Mouse (Mus musculus) stomach, postnatal 0 days (tissue): Measurements from ENCODE around the gene Cldn6. TPM values are rescaled to one million over a fixed set of nuclear protein-coding genes. Genes with fewer than 3 reads are reported as not detected.
A peak's percentile ranks its signal among the peaks of the same experiment; 100 is the strongest.

ENCODE experiments used
- ATAC-seq: fragments of 200-750 bp; cut with Nextera tagmentation; 2 replicates; pipeline ENCODE4 v1.8.0; 2017; ENCODE audit not compliant: low FRiP score, low TSS enrichment
- DNase-seq: peaks from one replicate; pipeline ENCODE4 v3.0.0-alpha.2; 2016; ENCODE audit warnings: low spot score
- H3K27ac ChIP-seq: fragments of 300-500 bp; sonication (generic); replicated peaks from 2 replicates; pipeline ENCODE4 v1.5.1; 2014; ENCODE audit warnings: mild to moderate bottlenecking, control low read depth
- H3K27me3 ChIP-seq: fragments of 300-500 bp; sonication (generic); 2 replicates; pipeline ENCODE4 v1.6.1; 2014; ENCODE audit warnings: low read length; ENCODE audit not compliant: control insufficient read depth, insufficient read depth
- H3K36me3 ChIP-seq: fragments of 300-500 bp; sonication (generic); 2 replicates; pipeline ENCODE4 v1.6.1; 2014; ENCODE audit warnings: low read length, mixed read lengths; ENCODE audit not compliant: control insufficient read depth, insufficient read depth
- H3K4me1 ChIP-seq: fragments of 300-500 bp; sonication (generic); replicated peaks from 2 replicates; pipeline ENCODE4 v1.6.1; 2014; ENCODE audit warnings: antibody characterized with exemption; ENCODE audit not compliant: control insufficient read depth, insufficient read depth
- H3K4me2 ChIP-seq: fragments of 300-500 bp; sonication (generic); replicated peaks from 2 replicates; pipeline ENCODE4 v1.6.1; 2014; ENCODE audit warnings: low read depth, mild to moderate bottlenecking, control low read depth, moderate library complexity
- H3K4me3 ChIP-seq: fragments of 300-500 bp; sonication (generic); 2 replicates; pipeline ENCODE4 v1.5.1; 2014; ENCODE audit warnings: low read depth, low read length, control low read depth
- H3K9ac ChIP-seq: fragments of 300-500 bp; sonication (generic); 2 replicates; pipeline ENCODE4 v1.6.1; 2014; ENCODE audit warnings: mild to moderate bottlenecking, low read length, control low read depth, mixed read lengths
- H3K9me3 ChIP-seq: fragments of 300-500 bp; sonication (generic); 2 replicates; pipeline ENCODE4 v1.6.1; 2016; ENCODE audit warnings: low read length; ENCODE audit not compliant: control insufficient read depth
- CTCF ChIP-seq: IDR thresholded peaks from 2 replicates; pipeline ENCODE4 v1.5.1; 2016; ENCODE audit warnings: antibody characterized with exemption, low read depth, mild to moderate bottlenecking, moderate library complexity
- EP300 ChIP-seq: optimal IDR thresholded peaks from 2 replicates; pipeline ENCODE3; 2016; ENCODE audit warnings: antibody characterized with exemption
- WGBS: fragments of 180-500 bp; shearing (Covaris S2); extraction: QIAGEN DNeasy Blood & Tissue Kit; methylation state at CpG from one replicate; pipeline ENCODE4 v1.1.7; 2014; 5-methylcytosine and 5-hydroxymethylcytosine counted together
- polyA plus RNA-seq: library from polyadenylated mRNA; unstranded; fragments of >200 nt; fragmentation: Nextera tagmentation; extraction: Ambion mirVana; gene quantifications from 2 replicates; pipeline ENCODE4 v1.2.1, GENCODE M21; 2015

Gene Cldn6
- polyA plus RNA-seq, 1 experiment from 2014 or later: 3.2 TPM

GRCm38 (mm10) chr17:23660876-23661200 is 18.2 kb upstream of the Cldn6 start:
- Histone ChIP-seq H3K4me1 (0 out of 2 replicates have a peak, but pooled peaks cover 2% of the 10 kb centered on the region), H3K27ac (peak overlapping the region; percentile 86), H3K27me3 (peaks cover 3% of the 10 kb centered on the region; the same call in 1 of the 2 replicates), H3K4me3 (peak overlapping the region; percentile 49), H3K4me2 (peak overlapping the region; percentile 57), H3K36me3 (no peaks in the 10 kb centered on the region), H3K9me3 (no peaks in the 10 kb centered on the region), H3K9ac (peak overlapping the region; percentile 53)
- no peak for TF ChIP-seq CTCF
- TF ChIP-seq EP300: no peak
- DNase-seq (peak; percentile 71), ATAC-seq (peak; percentile 77)
- 2% methylated on average over 12 of the region's 14 CpGs for WGBS

- no peak for ATAC-seq
- TF ChIP-seq EP300: no peak
- peak; percentile 65 for TF ChIP-seq CTCF
- under 1% methylated on average over 8 of the region's 9 CpGs for WGBS
- Histone ChIP-seq H3K4me2 (peak overlapping the region; percentile 57), H3K9me3 (no peaks in the 10 kb centered on the region), H3K27me3 (peaks cover 3% of the 10 kb centered on the region; the same call in 1 of the 2 replicates), H3K4me3 (peak overlapping the region; percentile 49), H3K4me1 (0 out of 2 replicates have a peak, but pooled peaks cover 2% of the 10 kb centered on the region), H3K27ac (peak overlapping the region; percentile 86), H3K36me3 (no peaks in the 10 kb centered on the region), H3K9ac (no peak overlapping the region)
- peak; percentile 49 for DNase-seq
These were observed 17.5 kb upstream of the Cldn6 start for GRCm38 (mm10) chr17:23661526-23661925.

DNA sequence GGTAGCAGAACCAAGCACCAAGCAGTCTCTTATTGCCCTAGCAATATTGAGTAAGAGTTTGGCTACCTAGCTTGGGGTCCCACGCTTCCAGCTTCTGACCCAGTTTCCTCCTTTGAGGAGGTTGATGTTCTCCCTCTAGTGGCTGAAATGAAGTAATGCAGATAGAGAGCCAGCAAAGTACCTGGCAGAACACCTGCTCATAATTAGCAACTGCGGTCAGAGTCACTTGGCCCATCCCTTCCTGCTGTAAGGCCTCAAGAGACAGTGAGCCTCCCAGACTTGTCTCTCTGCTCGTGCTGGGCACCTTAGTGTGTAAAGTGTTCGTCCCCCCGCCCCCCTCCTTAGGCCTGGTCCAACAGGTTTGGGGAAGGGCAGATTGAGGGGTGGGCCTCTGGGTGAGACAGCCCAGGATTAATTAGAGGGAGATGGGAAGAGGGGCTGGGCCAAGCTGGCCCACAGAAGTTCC is 14.5 kb upstream of the Cldn6 start:
- ATAC-seq (peak; percentile 9; the same call in 1 of the 2 replicates), DNase-seq (no peak)
- Histone ChIP-seq H3K27ac (no peak overlapping the region), H3K27me3 (peaks cover 3% of the 10 kb centered on the region; the same call in 1 of the 2 replicates), H3K4me2 (no peak overlapping the region), H3K4me1 (0 out of 2 replicates have a peak, but pooled peaks cover 2% of the 10 kb centered on the region), H3K9me3 (no peaks in the 10 kb centered on the region), H3K4me3 (no peak overlapping the region), H3K9ac (no peak overlapping the region), H3K36me3 (peaks cover 4% of the 10 kb centered on the region; the same call in 1 of the 2 replicates)
- 12% methylated on average over 5 of the region's 5 CpGs for whole genome bisulfite sequencing
- TF ChIP-seq EP300 (no peak), CTCF (peak; percentile 83)

- Histone ChIP-seq H3K4me1 (0 out of 2 replicates have a peak, but pooled peaks cover 2% of the 10 kb centered on the region), H3K36me3 (peaks cover 10% of the 10 kb centered on the region; the same call in 1 of the 2 replicates), H3K4me2 (no peak overlapping the region), H3K9ac (no peak overlapping the region), H3K27ac (no peak overlapping the region), H3K9me3 (no peaks in the 10 kb centered on the region), H3K4me3 (no peak overlapping the region), H3K27me3 (peaks cover 3% of the 10 kb centered on the region; the same call in 1 of the 2 replicates)
- WGBS: 77% methylated on average over 14 of the region's 14 CpGs
- TF ChIP-seq CTCF (no peak), EP300 (no peak)
- DNase-seq (no peak), ATAC-seq (no peak)
These were observed 13.5 kb upstream of the Cldn6 start for GRCm38 (mm10) chr17:23665511-23665910.

DNA sequence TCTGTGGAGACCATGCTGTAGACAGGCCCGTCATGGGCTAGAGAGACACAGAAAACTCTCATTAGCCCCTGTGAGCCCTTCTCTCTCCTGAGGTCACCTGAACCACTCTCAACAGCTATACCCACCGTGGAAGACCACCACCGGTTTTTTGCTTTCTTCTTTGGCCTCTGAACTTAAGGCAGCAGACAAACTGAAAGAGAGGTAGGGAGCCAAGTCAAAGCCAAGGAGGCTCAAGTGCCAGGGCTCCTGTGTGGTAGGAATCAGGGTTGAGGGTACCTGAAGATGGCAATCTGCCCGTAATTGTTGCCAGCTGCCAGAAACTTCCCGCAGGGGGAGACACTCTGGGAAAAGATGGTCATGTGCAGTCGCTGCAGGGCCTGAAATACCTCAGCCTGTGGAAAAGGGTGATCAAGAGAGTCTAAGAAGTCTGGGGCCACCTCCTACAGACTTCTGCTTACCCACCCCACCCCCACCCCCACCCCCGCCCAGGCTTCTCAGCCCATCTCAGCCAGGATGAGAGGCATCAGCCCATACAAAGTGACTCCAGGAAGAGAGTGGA is 8.5 kb upstream of the Cldn6 start:
- Histone ChIP-seq H3K9me3 (no peaks in the 10 kb centered on the region), H3K27me3 (no peaks in the 10 kb centered on the region), H3K4me1 (peaks cover 8% of the 10 kb centered on the region), H3K36me3 (peaks cover 10% of the 10 kb centered on the region; the same call in 1 of the 2 replicates), H3K4me3 (no peak overlapping the region), H3K4me2 (no peak overlapping the region), H3K27ac (no peak overlapping the region), H3K9ac (no peak overlapping the region)
- DNase-seq (no peak), ATAC-seq (no peak)
- 89% methylated on average over 7 of the region's 7 CpGs for WGBS
- TF ChIP-seq EP300: no peak
- no peak for TF ChIP-seq CTCF

GRCm38 (mm10) chr17:23671519-23671918 is 7.5 kb upstream of the Cldn6 start:
- TF ChIP-seq CTCF: no peak
- no peak for TF ChIP-seq EP300
- ATAC-seq: no peak
- Histone ChIP-seq H3K27me3 (no peaks in the 10 kb centered on the region), H3K9ac (no peak overlapping the region), H3K4me3 (no peak overlapping the region), H3K36me3 (peaks cover 10% of the 10 kb centered on the region; the same call in 1 of the 2 replicates), H3K4me1 (peaks cover 8% of the 10 kb centered on the region), H3K4me2 (no peak overlapping the region), H3K27ac (no peak overlapping the region), H3K9me3 (no peaks in the 10 kb centered on the region)
- no peak for DNase-seq
- 94% methylated on average over 3 of the region's 3 CpGs for WGBS
